ENCODE assay signal across 12 mouse cellular contexts in genomic region chr9:73962471-73962870, GRCm38 (mm10).
"Had no signal": no experiment of that assay in that cellular context is flagged by ENCODE, and none has a peak within 500 bp of the region (broad histone marks: within the 10 kb centered on the region; RNA-seq: fewer than 3 reads in every experiment).

No protein-coding gene starts in this region.

- DNase-seq: lung, embryonic 14.5 days; lung, postnatal 10 days; lung, postnatal 4 days; midbrain, embryonic 14.5 days; retina, postnatal 1 day; right cerebral cortex, adult 18-20 months; right cerebral cortex, postnatal 25 days; right cerebral cortex, postnatal 4 days; spleen, adult 18-20 months; thymus, adult 18-20 months; thymus, postnatal 14 days; thymus, postnatal 36 days had no signal
